Mouse (Mus musculus) thymus, adult 2 months (tissue): Measurements from ENCODE around the gene Tdrd12.

ENCODE experiments used
- CTCF ChIP-seq: fragments of 200-500 bp; IDR thresholded peaks from 2 replicates; pipeline ENCODE4 v1.5.1; 2012; ENCODE audit warnings: mild to moderate bottlenecking, control low read depth, low read length, moderate library complexity, borderline replicate concordance; ENCODE audit not compliant: control insufficient read depth, poor library complexity, insufficient read depth; ENCODE audit errors: extremely low read depth
- POLR2A ChIP-seq: fragments of 200-500 bp; IDR thresholded peaks from 2 replicates; pipeline ENCODE4 v1.6.1; 2012; ENCODE audit warnings: mild to moderate bottlenecking, low read length, control low read depth, moderate library complexity; ENCODE audit not compliant: control insufficient read depth, poor library complexity, insufficient read depth; ENCODE audit errors: extremely low read depth

GRCm38 (mm10) chr7:35530026-35530425 lies 7.5 kb downstream of the Tdrd12 start:
- TF ChIP-seq CTCF, result no peak
- no peak for TF ChIP-seq POLR2A
